Mouse (Mus musculus): ENCODE results near the gene Bcar1.

The Bcar1 gene

DNA sequence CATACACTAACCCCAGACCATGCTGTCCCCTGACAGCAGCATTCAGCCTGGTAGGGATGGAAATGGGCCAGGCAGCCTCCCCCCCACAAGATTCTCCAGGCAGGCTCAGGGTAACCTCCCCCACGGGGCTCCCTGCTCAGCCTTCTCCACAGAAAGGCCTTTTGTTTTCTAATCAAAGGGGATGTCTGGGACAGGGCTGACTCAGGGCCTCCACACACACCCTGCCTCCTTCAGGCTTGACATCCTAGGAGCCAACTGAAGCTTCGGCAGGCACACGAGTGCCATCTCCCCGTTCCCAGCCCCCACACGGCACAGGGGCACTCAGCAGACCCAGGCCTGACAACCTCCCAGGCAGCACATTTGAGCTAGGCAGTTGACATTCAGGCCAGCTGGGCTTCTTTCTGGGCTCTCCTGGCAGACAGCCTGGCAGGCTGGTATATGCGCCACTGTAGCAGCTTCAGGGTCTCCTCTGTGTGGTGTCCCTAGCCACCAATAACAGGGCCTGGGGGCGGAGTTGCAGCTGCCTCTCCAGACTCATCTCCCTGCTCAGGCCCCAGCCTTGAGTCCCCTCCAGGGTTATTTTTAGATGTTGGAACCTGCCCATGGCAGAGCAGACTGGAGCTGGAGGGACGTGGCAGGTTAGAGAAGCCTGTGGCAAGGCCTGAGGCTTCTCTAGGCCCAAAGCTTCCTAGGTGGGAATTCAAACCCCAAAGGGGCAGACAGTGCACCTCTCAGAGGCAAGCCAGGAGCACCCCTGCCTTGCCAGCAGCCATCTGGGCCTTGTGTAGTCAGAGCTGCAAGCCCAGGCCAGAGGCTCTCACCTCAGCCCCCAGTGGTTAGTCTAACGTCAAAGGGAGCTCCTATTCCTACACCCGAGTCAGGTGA lies 26.8 kb downstream of the Bcar1 start:
- peak; percentile 69 to 80 for DNase-seq (ENCODE audit: low spot score in 2 of 2)

DNA sequence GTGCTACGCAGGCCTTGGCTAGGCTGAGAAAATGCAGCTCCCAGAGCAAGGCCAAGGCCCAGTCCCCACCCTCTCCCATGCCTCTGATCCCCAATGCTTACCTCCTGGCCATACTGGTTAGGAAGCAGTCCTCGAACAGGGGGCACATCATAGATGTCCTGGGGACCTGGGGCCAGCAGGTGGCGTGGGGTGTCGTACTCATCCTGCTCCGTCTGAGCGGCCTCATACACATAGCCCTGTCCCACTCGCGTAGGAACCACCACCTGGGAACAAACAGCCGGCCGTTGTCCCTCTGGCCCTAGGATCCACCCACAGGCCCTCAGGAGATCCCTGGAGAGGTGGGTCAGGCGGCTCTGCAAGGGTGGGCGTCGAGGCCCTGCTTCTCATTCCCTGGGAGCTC lies 28.1 kb downstream of the Bcar1 start:
- DNase-seq (ENCODE audit: low spot score in 2 of 2): no peak

DNA sequence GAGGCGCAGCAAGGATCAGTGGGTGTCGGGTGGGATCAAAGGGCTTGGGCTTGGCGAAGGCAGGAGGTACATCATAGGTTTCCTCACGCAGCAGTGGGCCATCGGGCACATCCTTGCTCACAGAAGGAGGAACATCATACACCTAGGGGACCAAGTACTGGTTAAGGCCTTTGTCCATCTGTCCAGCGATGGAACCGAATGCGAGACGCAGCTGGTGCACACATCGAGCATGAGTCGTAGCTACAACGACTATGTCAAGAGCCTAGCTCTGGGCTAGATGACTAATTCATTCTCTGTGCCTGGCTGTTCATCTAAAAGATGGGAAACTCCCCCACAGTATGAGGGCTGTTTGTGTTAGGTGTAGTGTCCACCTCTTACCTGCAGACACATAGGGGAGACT lies 29.3 kb downstream of the Bcar1 start:
- peak in 1 of 2 experiments; percentile 6 for DNase-seq (ENCODE audit: low spot score in 2 of 2)

DNA sequence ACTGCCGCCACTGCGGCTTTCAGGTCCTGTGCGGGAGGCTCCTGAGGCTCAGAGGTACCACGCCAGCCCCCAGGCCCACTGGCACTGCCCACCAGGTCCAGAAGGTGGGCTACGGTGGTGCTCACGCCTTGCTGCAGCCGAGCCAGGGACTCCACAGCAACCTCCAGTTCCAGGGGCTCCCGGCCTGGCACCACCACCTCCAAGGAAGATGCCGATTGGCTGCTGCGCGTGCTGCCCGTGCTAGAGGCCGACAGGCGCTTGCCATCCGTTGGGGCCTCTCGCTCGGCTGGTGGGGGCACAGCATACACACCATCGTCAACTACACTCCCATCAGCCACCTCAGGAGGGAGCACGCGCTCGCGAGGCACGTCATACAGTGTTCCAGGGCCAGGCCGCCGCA lies 29.8 kb downstream of the Bcar1 start:
- DNase-seq (ENCODE audit: low spot score in 2 of 2): no peak

DNA sequence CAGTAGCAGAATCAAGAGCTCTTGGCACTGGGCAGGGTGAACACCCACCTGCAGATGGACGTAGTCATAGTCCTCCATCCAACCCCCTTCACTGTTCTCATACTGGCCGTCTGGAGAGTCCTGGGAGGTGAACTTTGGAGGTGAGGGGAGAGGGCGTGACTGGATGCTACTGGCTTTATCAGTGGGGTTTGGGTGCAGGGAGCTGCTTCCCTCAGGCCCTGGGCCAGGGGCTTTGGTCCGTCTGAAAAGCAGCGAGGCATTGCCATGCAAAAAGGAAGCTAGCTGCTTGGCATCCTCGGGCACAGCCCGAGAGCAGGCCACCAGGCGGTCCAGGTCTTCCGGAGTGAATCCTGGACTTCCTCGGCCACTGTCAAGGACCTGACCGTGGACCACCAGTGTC lies 30.3 kb downstream of the Bcar1 start:
- no peak for DNase-seq (ENCODE audit: low spot score in 2 of 2)

DNA sequence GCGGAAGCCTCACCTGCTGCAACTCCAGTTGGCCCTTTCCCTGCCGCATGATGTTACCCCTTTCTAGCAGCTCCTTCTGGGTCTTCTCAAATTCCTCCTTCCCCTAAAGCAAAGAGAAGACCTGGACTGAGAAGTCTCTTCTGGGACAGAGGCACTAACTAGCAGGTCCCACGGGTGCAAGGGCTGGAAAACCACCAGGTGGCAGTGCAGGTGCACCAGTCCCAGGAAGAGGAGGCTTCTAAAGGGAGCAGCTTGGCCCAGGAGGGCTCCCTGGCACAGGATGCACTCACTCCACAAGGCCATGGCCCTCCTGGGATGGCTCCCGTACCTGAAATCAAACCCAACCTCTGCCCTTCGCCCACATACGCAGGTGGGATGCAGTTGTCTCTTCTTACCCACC lies 31.0 kb downstream of the Bcar1 start:
- DNase-seq (ENCODE audit: low spot score in 2 of 2): peak in 1 of 2 experiments; percentile 67

DNA sequence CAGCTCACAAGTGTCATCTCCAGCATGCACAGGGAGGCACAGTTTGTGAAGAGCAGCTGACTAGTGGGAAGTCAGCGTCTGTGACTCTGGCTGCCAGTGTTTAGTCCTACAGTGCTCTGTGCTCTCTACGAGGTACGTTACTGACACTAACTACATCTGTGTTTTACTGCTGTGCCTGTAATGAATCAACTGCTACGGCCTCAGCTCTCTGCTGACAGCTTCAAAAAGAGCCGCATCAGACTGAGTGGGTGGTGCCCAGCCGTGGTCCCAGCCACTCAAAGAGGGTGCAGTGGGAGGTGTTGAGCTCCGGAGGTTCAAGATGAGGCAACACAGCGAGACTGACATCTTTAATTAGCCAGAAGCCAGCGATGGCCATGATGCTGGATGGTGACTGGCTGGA lies 31.5 kb downstream of the Bcar1 start:
- peak in 1 of 2 experiments; percentile 59 for DNase-seq (ENCODE audit: low spot score in 2 of 2)

DNA sequence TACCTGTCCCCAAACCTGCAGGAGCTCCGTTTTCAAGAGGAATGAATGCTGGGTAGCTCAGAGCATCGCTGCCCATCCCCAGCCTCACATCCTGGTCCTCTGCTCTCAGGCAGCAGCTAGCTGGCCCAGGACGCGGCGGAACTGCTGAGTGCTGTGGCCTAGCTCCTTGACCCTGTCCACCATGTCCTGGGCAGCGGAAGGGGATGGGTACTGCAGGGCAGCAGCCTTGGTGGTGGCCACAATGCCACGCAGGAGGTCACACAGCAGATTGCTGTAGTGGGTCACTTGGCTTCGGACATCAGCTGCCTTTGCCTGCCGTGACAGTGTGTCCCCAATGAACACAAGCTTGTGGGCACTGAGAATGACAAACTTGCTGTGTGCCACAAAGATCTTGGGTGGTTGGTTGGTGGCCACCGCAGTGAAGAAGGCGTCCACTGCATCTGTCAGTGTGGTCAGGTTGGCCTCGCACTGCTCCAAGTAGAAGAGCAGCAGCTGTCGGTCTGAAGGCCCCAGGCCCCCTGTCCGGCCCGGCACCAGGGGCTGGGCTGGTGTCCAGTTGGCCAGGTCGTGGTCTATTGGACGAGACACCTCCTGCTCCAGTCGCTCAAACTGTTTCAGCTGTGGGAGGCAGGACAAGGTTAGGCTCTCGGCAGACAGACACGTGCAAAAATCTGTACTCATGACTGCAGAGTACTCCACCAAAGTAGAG lies 32.7 kb downstream of the Bcar1 start:
- no peak for DNase-seq (ENCODE audit: low spot score in 2 of 2)

DNA sequence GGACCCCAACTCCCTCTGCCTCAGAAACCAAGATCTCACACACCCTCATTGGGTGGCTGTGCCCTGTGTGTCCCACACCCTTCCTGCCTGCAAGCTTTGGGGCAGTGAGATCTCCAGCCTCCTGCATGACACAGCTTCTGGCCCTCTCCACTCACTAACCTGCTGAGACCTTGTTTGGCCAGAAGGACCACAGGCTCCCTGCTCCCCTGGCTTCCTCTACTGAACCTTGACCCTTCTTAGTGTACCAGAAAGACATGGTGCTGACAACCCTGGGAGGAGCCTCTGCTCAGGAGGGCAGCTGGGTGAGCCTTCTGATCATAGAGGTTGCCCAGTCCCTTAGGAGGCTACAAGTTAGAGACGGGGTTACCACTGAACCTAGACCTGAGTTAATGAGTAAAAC lies 34.4 kb downstream of the Bcar1 start:
- DNase-seq (ENCODE audit: low spot score in 2 of 2): no peak

DNA sequence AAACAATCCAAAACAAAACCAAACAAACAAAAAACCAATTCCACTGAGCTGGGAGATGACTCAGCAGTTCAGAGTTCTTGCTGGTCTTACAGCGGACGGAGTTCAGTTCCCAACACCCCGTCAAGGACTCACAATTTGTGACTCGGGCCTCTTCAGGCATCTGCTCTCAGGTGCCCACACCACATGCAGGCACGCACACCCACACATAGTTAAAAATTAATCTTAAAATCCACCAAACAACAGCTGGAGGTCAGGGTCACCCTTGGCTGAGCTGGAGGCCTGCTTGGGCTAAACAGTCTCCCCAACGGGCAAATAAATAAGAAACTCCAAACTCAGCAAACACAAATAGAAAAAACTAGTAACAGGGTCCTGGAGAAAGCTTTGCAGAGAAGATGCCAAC lies 35.3 kb downstream of the Bcar1 start:
- DNase-seq (ENCODE audit: low spot score in 2 of 2): no peak

DNA sequence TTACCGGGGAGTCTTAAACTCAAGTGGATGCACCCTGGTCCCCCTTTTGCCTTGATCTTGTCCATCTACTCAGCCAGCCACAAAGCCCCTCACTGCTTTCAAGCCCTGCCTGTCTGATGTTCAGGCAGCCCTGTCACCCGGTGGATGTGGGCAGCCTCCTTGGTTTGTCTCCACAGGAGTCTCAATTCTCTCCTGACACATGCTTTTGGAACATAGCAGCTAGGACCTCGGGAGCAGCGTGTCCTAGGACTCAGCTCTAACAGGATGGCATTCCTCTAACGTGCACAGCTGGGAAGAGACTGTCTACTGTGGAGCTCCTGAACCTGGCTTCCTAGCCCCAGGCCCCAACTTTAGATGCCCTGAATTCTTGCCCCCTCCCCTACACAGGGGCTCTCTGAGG lies 37.9 kb downstream of the Bcar1 start:
- no peak for DNase-seq (ENCODE audit: low spot score in 2 of 2)

DNA sequence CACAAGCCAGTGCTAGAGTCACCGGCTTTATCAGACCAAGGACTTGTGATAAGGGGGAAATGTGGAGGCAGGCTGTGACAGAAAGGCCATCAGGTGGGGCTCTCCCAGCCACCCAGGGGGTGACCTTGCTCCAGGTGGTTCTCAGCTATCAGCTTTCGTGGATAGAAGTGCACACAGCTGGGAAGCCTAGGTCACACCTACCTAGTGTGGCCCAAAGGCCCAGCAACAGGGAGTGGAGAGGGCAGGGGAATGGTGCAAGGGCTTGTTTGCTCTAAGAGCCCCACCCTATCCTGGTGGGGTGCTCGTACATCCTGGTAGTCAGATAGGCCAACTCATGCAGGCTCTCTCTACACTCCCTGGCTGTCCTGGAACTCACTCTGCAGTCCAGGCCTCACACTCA lies 38.4 kb downstream of the Bcar1 start:
- DNase-seq (ENCODE audit: low spot score in 2 of 2): no peak

DNA sequence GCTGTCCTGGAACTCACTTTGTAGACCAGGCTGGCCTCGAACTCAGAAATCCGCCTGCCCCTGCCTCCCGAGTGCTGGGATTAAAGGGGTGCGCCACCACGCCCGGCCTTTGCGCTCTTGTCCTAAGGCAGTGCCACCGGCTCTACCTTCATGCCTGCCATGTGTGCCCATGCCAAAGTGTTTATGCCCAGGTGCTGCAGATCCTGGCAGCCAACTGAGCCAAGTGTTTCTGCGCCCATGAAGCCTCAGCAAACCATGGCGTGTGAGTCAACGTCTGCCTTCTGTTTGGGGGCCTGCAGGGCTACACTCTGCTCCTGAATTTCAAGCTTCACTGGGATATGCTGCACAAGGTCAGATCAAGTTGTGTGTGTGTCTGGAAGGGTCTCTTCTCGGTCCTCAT lies 39.0 kb downstream of the Bcar1 start:
- no peak for DNase-seq (ENCODE audit: low spot score in 2 of 2)

DNA sequence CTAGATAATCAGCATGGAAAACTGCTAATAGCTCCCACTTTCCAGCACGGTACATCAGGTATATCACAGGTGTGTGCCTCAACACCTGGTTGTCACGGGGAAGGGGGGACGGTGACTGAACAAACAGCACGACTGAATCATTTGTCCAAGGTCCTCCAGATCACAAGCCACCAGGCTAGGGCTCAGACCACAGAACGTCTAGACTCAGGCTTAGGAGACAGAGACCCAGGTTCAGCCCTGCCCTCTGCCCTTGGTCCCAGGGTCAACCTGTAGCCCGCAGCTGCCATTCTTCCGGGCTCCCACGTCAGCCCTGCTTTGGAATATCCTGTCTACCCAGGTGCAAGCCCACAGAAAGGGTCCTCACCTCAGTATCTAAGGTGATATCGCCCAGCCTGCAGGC lies 42.2 kb downstream of the Bcar1 start:
- no peak for DNase-seq (ENCODE audit: low spot score in 2 of 2)

DNA sequence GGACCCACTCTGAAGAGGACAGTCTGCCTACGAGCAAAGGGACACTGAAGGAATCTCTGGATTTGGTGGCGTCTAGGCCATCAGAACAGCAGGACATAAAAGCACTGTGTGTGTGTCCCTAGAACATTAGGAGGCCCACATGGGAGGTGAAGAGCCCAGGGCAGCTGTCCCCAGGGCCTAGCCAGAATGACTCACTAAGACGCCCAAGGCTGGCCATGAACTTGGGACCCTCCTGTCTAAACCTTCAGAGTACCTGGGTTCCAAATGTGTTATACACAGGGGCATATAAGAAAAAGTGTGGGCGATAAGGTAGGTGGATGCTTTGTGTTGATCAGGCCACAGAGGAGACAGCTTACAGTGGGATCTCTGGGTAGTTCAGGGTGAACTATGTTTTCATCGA lies 42.9 kb downstream of the Bcar1 start:
- DNase-seq (ENCODE audit: low spot score in 2 of 2): no peak

DNA sequence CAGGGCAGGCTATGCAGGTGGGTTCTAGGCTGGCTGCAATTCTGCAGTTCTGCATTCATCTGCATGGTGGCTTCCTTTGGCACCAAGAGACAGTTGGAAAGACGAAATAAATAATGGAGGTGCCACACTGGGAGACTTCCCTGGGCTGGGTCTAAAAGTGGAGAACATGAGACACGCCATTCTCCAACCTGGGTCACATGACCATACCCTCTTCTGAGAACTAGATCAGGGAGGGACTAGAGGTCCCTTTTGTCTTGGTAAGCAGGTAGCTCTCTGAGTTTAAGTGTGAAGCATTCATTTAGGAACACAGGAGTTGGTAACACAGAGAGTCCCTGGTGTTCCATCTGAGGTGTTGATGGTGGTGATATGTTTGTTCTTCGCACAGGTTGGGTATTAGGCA lies 43.4 kb downstream of the Bcar1 start:
- no peak for DNase-seq (ENCODE audit: low spot score in 2 of 2)

DNA sequence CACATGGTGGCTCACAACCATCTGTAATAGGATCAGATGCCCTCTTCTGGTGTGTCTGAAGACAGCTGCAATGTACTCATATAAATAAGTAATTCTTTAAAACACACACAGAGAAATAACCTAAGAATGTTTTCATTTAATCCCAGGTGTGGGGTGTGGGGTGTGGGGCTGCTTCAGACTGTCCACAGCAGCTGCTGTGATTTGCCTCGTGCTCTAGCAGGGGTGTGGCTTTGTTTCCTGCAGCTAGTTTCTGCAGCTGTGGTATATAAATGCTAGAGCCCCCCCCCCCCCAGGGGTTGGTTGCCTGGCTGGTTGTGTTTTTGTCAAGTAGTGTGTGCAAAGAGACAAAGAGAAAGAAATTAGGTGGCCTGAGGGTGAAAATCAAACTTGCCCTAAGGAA lies 44.6 kb downstream of the Bcar1 start:
- DNase-seq (ENCODE audit: low spot score in 2 of 2): no peak

DNA sequence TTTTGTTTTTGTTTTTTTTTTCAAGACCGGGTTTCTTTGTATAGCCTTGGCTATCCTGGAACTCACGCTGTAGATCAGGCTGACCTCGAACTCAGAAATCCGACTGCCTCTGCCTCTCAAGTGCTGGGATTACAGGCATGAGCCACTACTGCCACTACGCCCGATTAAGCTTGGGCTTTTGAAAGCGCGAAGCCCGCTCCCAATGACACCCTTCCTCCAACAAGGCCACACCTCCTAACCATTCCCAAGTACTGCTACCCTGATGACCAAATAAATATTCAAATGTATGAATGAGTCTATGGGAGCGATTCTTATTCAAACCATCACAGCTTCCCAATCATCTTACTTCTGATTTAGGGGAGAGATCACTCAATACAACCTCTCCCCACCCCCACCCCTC lies 46.0 kb downstream of the Bcar1 start:
- no peak for DNase-seq (ENCODE audit: low spot score in 2 of 2)

DNA sequence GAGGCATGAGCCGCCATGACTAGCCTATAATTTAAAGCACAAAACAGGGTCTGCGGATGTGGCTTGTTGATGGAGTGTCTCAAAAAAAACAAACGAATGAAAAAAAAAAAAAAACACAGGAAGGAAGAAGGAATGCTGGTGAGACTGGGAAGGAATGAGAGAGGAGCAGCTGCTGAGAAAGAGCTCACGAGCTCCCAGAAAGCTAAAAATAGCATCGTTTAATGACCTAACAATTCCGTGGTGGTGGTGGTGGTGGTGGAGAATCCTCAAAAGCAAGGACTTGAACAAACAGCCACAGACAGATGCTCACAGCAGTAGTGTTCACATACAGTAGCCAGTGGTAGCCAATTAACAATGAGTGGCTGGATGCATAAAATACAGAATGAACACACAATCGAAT lies 48.2 kb downstream of the Bcar1 start:
- DNase-seq (ENCODE audit: low spot score in 2 of 2): no peak

DNA sequence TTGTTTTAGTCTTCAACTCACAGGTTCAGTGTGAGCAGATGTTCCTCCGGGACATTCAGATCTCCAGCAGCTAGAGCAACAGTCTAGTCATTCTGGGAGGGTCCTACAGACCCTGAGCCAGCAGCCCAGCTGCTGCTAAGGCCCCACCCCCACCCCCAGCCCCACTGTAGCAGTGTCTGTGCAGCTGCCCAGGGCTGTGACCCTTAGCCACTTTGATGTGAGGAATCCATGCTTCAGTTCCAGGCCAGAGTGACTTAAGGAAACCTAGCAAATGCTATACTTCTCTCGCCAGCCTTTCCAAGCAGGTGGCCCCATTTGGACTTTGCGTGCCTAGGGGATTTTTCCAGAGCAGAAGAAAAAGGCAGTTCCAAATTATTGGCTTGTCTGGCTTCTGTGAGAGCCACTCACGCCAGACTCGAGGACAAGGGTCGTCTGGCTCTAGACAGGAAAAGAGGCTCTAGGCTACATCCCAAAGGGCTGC lies 50.3 kb downstream of the Bcar1 start:
- no peak for DNase-seq (ENCODE audit: low spot score in 2 of 2)

DNA sequence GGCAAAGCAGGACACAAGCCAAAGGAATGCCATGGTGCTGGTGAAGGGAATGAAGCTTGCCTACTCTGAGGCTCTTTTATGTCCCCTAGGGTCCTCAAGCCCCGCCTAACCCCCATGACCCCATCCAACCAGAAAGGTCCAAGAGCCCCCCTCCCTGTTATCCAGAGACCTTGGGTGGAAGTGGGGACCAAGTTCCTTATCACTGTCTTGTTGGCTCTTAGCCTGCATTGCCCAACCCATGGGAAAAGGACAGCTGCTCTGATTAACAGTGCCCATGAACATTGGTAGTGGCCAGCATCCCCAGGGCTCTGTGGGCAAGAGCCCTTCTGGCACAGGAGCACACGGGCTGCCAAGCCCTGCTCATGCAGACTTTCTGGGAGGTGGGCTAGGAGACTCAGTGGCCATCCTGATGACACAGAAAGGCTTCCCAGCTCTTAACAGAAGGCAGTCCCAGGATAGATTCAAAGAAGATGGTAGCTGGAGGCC lies 52.6 kb downstream of the Bcar1 start, which contains the start of gene Ctrb1:
Gene Ctrb1 (minus strand): TSS at position 51 of the 486 bp plus-strand sequence.
- no peak for DNase-seq (ENCODE audit: low spot score in 2 of 2)

DNA sequence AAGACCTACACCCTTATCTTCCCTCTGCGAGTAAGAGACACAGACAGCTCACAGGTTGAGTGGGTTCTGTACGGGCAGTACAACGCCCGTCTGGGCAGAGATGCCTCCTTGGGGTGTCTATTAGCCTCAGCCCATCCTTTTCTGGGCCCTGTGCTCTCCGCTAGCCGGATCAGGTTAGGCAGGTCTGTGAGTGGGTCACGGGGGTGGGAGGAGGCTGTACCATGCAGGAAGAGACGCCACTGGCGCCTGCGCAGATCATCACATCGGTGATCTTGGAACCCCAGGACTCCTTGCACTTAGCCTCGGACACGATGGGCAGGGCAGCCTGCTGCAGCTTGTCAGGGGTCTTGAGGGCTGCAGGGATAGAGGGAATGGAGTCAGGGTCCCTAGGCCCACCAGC lies 56.7 kb downstream of the Bcar1 start:
- DNase-seq (ENCODE audit: low spot score in 2 of 2): no peak

DNA sequence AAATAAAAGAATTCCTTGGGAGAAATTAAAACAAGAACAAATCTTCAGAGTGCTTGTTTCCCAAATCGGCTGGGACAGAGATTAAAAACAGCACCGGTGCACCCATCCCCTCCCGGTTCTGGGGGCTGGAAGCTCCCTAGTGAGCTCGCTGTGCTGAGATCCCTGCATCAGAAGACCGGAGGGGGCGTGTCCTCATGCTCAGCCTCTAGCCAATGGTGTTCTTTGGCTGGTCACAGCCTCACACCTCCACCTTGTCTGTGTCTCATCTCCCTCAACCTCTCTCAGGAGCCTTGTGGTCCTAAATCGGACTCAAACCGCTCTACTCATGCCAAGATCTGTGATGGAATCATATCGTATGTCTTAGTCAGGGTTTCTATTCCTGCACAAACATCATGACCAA lies 61.1 kb downstream of the Bcar1 start:
- DNase-seq (ENCODE audit: low spot score in 2 of 2): no peak

Data from left cerebral cortex, adult 9 months (tissue).